Mouse (Mus musculus) retina, postnatal 7 days (tissue): ENCODE measurements around the gene Dis3.
"Not testable (repeated sequence)": the region's sequence is repeated elsewhere in the genome, so short reads cannot be mapped to it uniquely, and the experiment has no call there.

Source experiments
- DNase-seq: peaks from one replicate; pipeline ENCODE4 v3.0.0-alpha.2; 2012; ENCODE audit warnings: low read depth, low spot score

Dis3 gene

GRCm38 (mm10) chr14:99063091-99063490 lies 36.5 kb downstream of the Dis3 start:
- no peak for DNase-seq

- DNase-seq: no peak
Measured at GRCm38 (mm10) chr14:99060616-99061015, 39.0 kb downstream of the Dis3 start.

- DNase-seq: no peak
Measured at GRCm38 (mm10) chr14:99058959-99059586, 40.5 kb downstream of the Dis3 start.

GRCm38 (mm10) chr14:99046782-99047181 lies 52.8 kb downstream of the Dis3 start:
- no peak for DNase-seq

GRCm38 (mm10) chr14:99046031-99046781 lies 53.4 kb downstream of the Dis3 start, which contains the start of the genes Mzt1 and Bora:
Mzt1 (minus strand) TSS chr14:99046134.
Bora (plus strand) TSS chr14:99046222.
- peak; percentile 72 for DNase-seq

GRCm38 (mm10) chr14:99045378-99046030 lies 54.1 kb downstream of the Dis3 start:
- DNase-seq: no peak

GRCm38 (mm10) chr14:99044718-99045117 lies 54.9 kb downstream of the Dis3 start:
- no peak for DNase-seq

GRCm38 (mm10) chr14:99044096-99044495 lies 55.5 kb downstream of the Dis3 start:
- no peak for DNase-seq

GRCm38 (mm10) chr14:99043499-99043898 lies 56.1 kb downstream of the Dis3 start:
- no peak for DNase-seq

GRCm38 (mm10) chr14:99041416-99041815 lies 58.2 kb downstream of the Dis3 start:
- DNase-seq: no peak

- DNase-seq: not testable (repeated sequence)
Measured at GRCm38 (mm10) chr14:99039308-99039707, 60.3 kb downstream of the Dis3 start.

- no peak for DNase-seq
Measured at GRCm38 (mm10) chr14:99037703-99038102, 61.9 kb downstream of the Dis3 start.

GRCm38 (mm10) chr14:99036039-99036438 lies 63.5 kb downstream of the Dis3 start:
- no peak for DNase-seq

GRCm38 (mm10) chr14:99034851-99035250 lies 64.7 kb downstream of the Dis3 start:
- not testable (repeated sequence) for DNase-seq

GRCm38 (mm10) chr14:99032596-99032995 lies 67.0 kb downstream of the Dis3 start:
- no peak for DNase-seq

- no peak for DNase-seq
Measured at GRCm38 (mm10) chr14:99031337-99031873, 68.2 kb downstream of the Dis3 start.

- DNase-seq: no peak
Measured at GRCm38 (mm10) chr14:99029987-99030386, 69.6 kb downstream of the Dis3 start.
